Mouse (Mus musculus): ENCODE measurements around the gene Misp.
A peak's percentile ranks its signal among the peaks of the same experiment; 100 is the strongest.

The Misp gene

GRCm38 (mm10) chr10:79874290-79874862, 53.6 kb downstream of the Misp start, which contains the start of the genes Prtn3 and Plppr3:
TSS of gene Prtn3 (plus strand) at chr10:79874476.
TSS of gene Plppr3 (minus strand) at chr10:79874634.
- no peak for DNase-seq (ENCODE audit: low spot score)

GRCm38 (mm10) chr10:79877174-79877573, 56.4 kb downstream of the Misp start:
- DNase-seq (ENCODE audit: low spot score): no peak

GRCm38 (mm10) chr10:79877757-79878156, 57.0 kb downstream of the Misp start:
- DNase-seq (ENCODE audit: low spot score): peak; percentile 71

- no peak for DNase-seq (ENCODE audit: low spot score)
These were observed 58.7 kb downstream of the Misp start for GRCm38 (mm10) chr10:79879527-79879926.

All from lung, postnatal 25 days (tissue).